Mouse (Mus musculus) common myeloid progenitor, adult 5-6 weeks (primary cell): ENCODE measurements around the gene Bhlhb9. TPM values are rescaled to one million over a fixed set of nuclear protein-coding genes. Genes with fewer than 3 reads are reported as not detected.
"Not testable (repeated sequence)": the region's sequence is repeated elsewhere in the genome, so short reads cannot be mapped to it uniquely, and the experiment has no call there.

Source experiments
- ATAC-seq: replicated peaks from 2 replicates; pipeline ENCODE4 v1.8.0; 2016; ENCODE audit warnings: low read depth, mild to moderate bottlenecking, moderate TSS enrichment, inconsistent platforms; ENCODE audit not compliant: poor library complexity, severe bottlenecking
- total RNA-seq: library from RNA; stranded (forward); fragments of 200-1000, 187-1606 nt; gene quantifications from 2 replicates; pipeline ENCODE4 v1.2.3, GENCODE M21; 2017

Gene Bhlhb9
- total RNA-seq, result 32.7 and 45.9 TPM in 2 replicates

DNA sequence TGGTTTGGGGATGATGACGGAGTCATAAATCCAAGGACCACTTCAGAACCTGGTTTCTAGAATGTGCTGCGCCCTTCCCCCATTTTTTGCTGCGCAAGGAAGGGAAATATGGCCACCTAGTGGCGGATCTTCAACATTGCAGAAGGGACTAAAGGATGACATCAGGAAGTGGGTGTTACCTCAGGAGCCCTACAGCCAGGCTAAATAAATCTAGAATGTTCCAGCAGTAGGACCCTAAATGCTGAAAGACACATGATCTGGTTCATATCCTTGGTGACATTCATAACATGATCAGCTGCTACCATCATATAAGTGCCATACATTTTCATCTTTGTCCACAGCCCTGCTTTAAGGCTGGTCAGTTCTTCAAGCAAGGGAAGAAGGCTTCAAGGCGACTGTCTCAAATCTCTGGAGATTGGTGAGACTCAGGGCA, at the start of gene Bhlhb9:
Gene Bhlhb9, plus strand, starts transcription at position 383 of the 433 bp plus-strand sequence.
- peak; percentile 85 for ATAC-seq

DNA sequence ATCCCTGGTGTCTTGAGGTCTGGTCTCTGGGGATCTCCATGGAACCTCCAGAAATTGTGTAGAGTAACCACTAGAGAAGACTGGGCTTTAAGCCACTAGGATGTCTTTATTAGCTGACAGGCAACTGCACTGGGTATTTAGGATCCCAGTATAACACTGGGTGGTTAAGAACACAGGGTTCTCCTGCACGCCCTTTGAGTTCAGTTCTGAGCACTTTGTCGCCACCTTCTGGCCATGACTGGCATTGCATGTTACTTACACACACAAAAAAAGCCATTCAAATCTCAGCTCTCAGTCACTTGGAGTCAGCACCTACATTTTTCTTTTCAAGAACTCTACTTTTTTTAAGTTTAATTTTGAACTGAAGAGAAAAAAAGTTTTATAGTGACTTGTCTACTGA, 44.6 kb upstream of the Bhlhb9 start:
- ATAC-seq, result peak; percentile 86

DNA sequence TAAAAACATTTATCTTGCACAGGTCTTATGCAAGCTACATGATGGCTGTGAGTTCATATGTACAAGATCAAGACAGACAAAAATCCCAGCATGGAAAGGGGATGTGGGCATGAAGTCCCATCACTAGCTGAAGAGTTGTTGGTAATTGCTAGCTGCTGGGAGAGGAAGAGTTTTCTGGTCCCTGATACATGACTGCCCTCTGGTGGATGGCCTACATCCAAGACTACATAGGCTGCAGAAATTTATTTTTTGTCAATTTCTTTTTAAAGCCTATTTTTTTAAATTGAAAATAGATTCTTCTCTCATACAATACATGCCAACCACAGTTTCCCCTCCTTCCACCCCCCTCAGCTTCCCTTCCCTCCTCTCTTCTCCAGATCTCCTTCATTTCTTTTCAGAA, 35.7 kb upstream of the Bhlhb9 start:
- peak; percentile 45; the same call in 1 of the 2 replicates for ATAC-seq

DNA sequence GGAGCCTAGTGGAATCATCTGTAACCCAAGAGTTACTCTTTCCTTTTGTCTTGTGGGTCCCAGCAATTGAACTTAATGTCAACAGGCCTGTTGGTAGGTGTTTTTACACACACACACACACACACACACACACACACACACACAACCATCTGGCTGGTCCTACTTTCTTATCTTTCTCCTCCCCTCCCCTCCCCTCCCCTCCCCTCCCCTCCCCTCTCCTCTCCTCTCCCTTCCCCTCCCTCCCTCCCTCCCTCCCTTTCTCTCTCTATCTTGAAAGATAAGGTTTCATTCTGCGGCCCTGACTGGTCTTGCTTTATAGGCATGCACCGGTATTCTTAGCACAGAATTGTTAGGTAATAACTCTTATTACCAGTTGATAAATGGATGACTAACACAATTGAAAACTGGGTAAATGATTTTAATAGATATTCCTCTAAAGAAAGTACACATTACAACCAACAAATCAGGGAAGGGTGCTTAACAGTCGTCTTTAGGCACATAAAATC, 29.3 kb upstream of the Bhlhb9 start:
- no peak for ATAC-seq

DNA sequence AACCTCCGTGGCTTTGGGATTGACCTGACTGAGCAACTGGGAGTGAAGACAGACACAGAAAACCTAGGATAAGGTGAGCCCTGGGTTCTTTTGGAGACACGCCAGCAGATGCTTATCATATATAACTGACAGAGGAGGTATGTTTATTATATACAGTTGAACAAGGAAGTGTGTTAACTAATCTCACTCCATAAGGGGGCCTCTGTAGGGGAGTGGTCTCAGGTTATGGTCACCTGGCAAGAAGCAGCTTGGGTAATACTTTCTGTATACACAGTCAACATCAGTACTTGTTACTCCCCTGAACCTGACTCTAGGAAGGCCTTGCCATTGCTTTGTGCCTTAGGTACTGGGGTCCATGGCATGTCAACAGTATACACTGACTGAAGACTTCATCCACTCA, 28.8 kb upstream of the Bhlhb9 start:
- ATAC-seq, result no peak

DNA sequence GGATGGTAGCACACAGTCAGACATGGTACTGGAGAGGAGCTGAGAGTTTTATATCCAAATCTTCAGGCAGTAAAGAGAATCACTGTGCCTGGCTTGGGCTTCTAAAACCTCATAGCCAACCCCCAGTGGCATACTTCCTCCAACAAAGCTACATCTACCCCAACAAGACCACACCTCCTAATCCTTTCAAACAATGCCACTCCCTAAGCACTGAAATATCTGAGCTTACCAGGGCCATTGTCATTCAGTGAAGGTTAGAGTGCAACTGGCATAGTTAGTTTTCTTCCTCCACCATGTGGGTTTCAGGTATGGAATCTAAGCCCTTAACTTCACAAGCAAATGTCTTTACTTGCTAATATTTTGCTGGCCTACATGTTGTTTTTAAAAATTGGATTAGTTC, 5.9 kb upstream of the Bhlhb9 start:
- no peak for ATAC-seq

DNA sequence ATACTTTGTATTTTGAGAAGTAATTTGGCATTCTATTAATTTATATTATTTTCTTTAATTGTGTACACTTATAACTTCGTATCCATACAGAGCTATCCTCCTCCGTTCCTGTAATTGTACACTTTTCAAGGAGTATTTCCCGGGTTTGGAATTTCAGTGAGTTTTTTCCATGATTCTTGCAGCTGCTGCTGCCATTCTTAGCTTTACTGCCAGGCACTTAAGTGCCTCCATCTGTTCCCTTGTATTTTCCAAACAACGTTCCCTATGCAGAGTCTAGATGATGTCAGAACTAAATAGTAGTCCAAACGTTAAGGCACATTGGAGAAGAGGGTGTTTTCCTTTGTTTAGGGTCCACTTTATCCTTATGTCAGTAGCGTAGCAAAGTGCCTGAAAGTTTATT, 5.1 kb upstream of the Bhlhb9 start:
- no peak for ATAC-seq

DNA sequence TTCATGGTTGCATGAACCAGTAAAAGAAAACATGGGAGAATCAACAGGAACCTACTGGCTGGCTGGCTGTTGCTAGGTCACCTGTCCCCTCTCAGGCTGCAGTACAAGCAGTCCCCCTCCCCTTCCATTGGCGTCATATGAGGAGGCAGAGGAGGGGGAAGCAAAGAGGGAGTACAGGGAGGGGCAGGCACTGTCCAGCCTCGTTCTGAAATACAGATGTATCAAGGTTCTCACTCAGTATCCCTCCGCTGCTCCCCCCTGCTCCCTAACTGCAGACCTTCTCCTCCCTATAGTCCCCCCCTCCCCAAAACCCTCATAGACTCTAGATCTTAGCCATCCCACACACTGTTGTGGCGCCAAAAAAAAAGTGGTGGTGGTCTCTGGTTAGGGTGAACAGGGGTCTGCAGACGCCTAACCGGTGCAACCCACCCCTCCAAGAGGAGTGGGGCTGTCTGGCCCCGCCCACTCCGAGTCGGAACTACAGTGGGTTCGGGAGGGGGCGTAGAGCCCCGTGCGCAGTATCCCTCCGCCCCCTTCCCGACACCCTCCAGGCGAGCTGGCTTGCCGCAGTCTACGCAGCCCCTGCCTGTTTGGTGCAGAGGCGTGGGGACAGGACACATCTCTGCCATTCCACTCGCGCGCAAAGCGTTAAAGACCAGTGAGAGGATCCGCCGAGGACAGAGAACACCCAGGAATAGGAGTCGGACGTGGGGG, 1.6 kb upstream of the Bhlhb9 start:
- peak; percentile 85 for ATAC-seq

DNA sequence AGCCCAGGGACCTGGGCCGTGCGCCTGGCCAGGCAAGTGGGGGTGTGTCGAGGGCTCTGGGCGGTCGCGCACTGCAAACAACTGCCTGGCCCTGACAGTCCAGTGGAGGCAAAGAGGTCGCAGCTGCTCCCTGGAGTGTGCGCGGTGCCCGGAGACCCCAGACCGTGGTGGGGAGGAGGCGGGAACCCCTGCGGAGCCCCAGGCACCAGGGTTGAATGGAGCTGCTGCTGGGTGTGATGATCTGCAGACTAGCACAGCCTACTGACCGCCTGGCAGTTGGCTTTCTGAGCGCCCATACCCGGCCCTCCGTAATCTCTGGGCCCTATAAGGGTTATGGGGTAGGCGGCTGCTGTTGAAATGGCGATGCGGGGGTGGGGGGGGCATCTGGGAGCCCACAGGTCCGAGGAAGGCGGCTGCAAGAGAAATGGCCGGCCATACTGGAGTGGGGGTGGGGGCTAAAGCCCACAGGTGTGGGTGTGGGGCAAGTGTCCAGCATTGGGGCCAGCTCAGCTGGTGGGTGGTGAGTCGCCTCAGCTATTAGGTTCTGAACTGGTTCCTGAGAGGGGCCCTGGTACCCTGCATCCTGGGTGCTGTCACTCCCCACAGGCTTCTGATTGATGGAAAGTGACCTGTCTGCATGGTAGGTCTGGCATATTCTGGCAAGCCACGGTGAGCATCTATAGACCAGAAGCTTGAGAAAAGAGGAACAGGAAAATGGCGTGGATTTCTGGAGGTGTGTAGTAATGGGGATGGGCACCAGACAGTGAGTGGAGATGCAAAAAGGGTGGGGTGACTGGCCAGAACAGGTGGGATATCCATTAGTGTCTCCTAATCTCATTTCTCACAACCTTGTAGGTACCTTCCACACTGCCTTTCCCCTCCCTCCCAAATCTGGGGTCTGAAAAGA, 836 bp upstream of the Bhlhb9 start:
- peak; percentile 53 for ATAC-seq

DNA sequence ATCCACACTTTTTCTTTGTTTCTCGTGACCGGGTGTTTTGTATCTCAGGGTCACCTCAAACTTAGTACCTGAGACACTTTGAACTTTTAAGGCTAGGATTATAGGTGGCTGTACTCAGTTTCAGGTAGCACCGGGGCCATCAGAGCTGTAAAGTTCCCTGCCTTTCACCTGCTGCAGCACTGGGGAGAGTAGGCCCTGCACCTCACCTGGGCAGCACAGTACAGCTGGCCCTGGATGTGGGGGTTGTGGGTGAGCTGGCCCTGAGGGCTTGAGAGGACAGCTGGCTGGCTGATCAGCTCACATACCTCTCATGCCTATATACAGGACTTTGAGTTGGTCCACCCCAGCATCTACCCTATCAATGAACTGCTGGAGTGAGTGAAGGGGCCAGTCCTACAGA, 6.8 kb downstream of the Bhlhb9 start:
- ATAC-seq, result no peak

DNA sequence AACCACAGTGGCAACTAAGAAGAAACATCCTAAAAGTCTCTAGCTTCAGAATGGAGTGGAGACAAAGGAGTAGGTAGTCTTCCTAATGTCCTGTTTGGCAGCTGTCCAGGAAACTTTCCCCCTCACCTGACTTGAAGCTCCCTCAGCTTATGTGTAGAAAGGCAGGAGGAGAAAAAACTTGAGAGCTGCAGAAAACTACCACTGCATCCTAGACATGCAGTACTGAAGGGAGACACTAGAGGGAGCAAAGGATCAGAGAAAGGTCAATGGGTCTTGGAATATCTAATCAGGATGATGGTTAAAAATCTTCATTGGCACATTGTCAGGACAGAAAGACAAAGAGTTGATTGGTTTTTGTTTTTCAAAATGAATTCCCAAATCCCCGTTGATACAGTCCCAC, 8.4 kb downstream of the Bhlhb9 start:
- peak; percentile 69; the same call in 1 of the 2 replicates for ATAC-seq

DNA sequence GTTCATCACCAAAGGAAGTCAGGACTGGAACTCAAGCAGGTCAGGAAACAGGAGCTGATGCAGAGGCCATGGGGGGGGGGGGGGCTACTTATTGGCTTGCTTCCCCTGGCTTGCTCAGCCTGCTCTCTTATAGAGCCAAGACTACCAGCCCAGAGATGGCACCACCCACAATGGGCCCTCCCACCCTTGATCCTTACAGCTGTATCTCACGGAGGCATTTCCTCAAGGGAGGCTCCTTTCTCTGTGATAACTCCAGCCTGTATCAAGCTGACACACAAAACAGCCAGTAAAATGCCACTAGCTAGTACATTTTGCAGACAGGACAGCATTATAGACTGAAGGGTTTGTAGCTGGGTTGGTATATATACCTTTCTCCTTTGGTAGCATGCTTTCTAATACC, 38.5 kb downstream of the Bhlhb9 start:
- not testable (repeated sequence) for ATAC-seq

DNA sequence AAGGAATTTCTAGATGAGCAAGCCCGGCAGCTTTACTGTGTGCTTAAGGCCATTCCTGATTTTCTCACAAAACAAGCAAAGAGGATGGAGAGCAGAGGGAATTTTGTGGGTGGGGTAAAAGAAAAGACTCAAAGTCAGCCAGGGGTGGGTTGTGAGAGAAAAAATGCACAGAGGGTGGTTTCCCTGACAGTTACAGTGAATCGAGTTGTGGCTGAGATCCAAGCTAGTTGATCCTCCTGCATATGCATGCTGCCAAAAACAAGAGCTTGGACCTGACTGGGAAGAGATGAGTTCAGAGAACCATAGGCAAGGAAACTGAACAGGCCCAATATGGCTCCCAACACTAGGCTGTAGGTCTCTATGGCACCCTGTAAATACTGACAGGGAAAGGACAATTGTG, 40.5 kb downstream of the Bhlhb9 start:
- ATAC-seq, result no peak

DNA sequence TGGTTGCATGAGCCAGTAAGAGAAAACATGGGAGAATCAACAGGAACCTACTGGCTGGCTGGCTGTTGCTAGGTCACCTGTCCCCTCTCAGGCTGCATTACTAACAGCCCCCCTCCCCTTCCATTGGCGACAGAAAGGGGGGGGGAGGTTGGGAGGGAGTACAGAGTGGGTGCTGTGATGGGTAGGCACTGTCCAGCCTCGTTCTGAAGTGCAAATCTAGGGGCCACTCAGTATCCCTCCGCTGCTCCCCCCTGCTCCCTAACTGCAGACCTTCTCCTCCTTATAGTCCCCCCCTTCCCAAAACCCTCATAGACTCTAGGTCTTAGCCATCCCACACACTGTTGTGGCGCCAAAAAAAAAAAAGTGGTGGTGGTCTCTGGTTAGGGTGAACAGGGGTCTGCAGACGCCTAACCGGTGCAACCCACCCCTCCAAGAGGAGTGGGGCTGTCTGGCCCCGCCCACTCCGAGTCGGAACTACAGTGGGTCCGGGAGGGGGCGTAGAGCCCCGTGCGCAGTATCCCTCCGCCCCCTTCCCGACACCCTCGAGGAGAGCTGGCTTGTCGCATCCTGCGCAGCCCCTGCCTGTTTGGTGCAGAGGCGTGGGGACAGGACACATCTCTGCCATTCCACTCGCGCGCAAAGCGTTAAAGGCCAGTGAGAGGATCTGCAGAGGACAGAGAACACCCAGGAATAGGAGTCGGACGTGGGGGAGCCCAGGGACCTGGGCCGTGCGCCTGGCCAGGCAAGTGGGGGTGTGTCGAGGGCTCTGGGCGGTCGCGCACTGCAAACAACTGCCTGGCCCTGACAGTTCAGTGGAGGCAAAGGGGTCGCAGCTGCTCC, 41.3 kb downstream of the Bhlhb9 start, which contains the start of gene Gprasp2:
Gene Gprasp2, plus strand, starts transcription at position 514 of the 840 bp plus-strand sequence.
- ATAC-seq, result peak; percentile 89

DNA sequence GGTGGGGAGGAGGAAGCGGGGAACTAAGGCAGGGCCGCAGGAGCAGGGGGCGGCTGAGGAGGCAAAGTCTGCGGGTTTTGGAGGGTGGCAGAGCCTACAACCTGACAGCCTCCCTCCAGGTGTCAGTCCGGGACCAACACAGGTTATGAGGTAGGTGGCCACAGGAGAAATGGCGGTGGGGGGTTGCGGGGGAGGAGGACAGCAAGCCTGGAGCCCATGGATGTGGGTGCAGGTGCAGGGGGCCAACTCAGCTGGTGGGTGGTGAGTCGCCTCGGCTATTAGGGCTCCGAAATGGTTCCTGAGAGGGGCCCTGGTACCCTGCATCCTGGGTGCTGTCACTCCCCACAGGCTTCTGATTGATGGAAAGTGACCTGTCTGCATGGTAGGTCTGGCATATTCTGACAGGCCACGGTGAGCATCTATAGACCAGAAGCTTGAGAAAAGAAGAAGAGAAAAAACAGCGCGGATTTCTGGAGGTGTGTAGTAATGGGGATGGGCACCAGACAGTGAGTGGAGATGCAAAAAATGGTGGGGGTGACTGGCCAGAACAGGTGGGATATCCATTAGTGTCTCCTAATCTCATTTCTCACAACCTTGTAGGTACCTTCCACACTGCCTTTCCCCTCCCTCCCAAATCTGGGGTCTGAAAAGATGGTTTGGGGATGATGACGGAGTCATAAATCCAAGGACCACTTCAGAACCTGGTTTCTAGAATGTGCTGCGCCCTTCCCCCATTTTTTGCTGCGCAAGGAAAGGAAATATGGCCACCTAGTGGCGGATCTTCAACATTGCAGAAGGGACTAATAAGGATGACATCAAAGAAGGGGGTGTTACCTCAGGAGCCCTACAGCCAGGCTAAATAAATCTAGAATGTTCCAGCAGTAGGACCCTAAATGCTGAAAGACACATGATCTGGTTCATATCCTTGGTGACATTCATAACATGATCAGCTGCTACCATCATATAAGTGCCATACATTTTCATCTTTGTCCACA, 42.3 kb downstream of the Bhlhb9 start:
- peak; percentile 87 for ATAC-seq

DNA sequence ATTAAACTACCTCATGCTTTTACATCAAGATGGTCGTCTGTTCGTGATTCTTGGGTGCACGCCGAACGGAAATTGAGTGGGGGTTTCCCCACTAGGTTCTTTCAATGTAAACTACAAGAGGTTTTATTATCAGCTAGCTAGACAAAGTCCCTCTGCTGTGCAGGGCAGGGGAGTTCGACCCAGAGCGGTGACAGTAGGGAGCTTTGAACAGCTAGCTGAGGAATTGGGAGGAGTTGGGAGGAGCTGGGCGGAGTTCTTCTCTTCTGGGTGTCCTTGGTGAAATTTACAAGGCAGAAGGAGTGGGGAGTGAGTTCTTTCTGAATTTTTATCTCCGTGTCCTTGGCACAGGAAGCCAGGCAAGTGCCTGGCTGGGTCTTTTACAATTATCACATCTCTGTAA, 69.4 kb downstream of the Bhlhb9 start:
- ATAC-seq, result not testable (repeated sequence)

DNA sequence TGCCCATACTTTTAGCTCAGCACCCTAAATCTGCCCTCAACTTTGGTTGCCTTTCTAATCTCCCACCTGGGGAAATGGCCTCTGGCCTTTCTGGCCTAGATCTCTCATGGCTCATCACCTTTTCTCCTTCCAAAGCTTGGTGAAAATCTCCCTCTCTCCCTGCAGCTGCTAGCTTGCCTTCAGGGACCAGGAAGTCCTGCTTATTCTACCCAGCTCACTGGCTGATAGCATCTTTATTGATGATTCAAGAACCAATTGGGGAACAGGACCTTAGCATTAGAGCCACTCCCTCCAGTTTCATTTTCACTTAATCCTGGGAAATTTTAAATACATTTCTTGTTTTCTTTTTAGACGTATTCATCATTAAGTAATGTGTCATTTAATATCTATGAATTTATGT, 79.3 kb downstream of the Bhlhb9 start:
- no peak for ATAC-seq

DNA sequence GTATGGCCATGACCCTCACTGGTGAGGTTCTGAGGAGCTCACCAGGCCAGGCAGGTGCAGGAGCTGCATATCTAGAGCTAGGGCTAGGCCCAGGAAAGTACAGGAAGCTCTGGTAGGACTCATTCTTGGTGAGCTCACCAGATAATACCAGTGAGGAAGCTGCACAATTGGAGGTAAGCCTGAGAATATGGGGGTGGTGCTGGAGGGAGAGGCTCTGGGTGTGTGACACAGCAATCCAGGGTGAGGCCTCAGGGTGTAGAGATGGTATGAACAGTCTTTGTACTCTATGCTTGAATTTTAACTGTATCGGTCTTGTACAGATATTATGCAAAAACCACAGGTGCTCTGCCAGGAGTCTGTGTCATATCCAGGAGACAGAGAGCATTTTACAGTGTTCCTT, 82.2 kb downstream of the Bhlhb9 start:
- peak; percentile 58 for ATAC-seq
